Mouse (Mus musculus) kidney, postnatal 0 days (tissue): ENCODE results near the gene Piwil4. TPM values are rescaled to one million over a fixed set of nuclear protein-coding genes. Genes with fewer than 3 reads are reported as not detected.

Experiments used
- ATAC-seq: fragments of 200-750 bp; cut with Nextera tagmentation; replicated peaks from 2 replicates; pipeline ENCODE4 v1.8.0; 2017; ENCODE audit warnings: low read depth, moderate number of reproducible peaks, moderate TSS enrichment, moderate library complexity; ENCODE audit not compliant: low FRiP score
- DNase-seq: peaks from one replicate; pipeline ENCODE4 v3.0.0-alpha.2; 2016; ENCODE audit warnings: low spot score
- H3K27ac ChIP-seq: fragments of 300-500 bp; sonication (generic); 2 replicates; pipeline ENCODE4 v1.5.1; 2014; ENCODE audit warnings: mild to moderate bottlenecking
- H3K27me3 ChIP-seq: fragments of 300-500 bp; sonication (generic); 2 replicates; pipeline ENCODE4 v1.6.1; 2014; ENCODE audit warnings: low read length, mixed read lengths; ENCODE audit not compliant: insufficient read depth
- H3K36me3 ChIP-seq: fragments of 300-500 bp; sonication (generic); 2 replicates; pipeline ENCODE4 v1.6.1; 2014; ENCODE audit warnings: low read length, mixed read lengths; ENCODE audit not compliant: insufficient read depth
- H3K4me1 ChIP-seq: fragments of 300-500 bp; sonication (generic); replicated peaks from 2 replicates; pipeline ENCODE4 v1.6.1; 2014; ENCODE audit warnings: antibody characterized with exemption, low read length, mixed read lengths; ENCODE audit not compliant: insufficient read depth
- H3K4me2 ChIP-seq: fragments of 300-500 bp; sonication (generic); 2 replicates; pipeline ENCODE4 v1.6.1; 2014; ENCODE audit warnings: mild to moderate bottlenecking, low read length, moderate library complexity, mixed read lengths
- H3K4me3 ChIP-seq: fragments of 300-500 bp; sonication (generic); replicated peaks from 2 replicates; pipeline ENCODE4 v1.5.1; 2014; ENCODE audit warnings: low read depth, low read length
- H3K9ac ChIP-seq: fragments of 300-500 bp; sonication (generic); 2 replicates; pipeline ENCODE4 v1.6.1; 2014; ENCODE audit warnings: low read depth, low read length
- H3K9me3 ChIP-seq: fragments of 300-500 bp; sonication (generic); replicated peaks from 2 replicates; pipeline ENCODE4 v1.6.1; 2016; ENCODE audit warnings: low read length, inconsistent platforms, mixed read lengths
- CTCF ChIP-seq: IDR thresholded peaks from 2 replicates; pipeline ENCODE4 v1.5.1; 2016; ENCODE audit warnings: antibody characterized with exemption, low read depth, mild to moderate bottlenecking, moderate library complexity
- WGBS: fragments of 180-500 bp; shearing (Covaris S2); extraction: QIAGEN DNeasy Blood & Tissue Kit; methylation state at CpG from one replicate; pipeline ENCODE4 v1.1.7; 2014; 5-methylcytosine and 5-hydroxymethylcytosine counted together
- polyA plus RNA-seq: library from polyadenylated mRNA; unstranded; fragments of >200 nt; fragmentation: Nextera tagmentation; extraction: Ambion mirVana; gene quantifications from 2 replicates; pipeline ENCODE4 v1.2.1, GENCODE M21; 2015

Gene Piwil4
- polyA plus RNA-seq, 1 experiment from 2014 or later: 0.11 TPM

DNA sequence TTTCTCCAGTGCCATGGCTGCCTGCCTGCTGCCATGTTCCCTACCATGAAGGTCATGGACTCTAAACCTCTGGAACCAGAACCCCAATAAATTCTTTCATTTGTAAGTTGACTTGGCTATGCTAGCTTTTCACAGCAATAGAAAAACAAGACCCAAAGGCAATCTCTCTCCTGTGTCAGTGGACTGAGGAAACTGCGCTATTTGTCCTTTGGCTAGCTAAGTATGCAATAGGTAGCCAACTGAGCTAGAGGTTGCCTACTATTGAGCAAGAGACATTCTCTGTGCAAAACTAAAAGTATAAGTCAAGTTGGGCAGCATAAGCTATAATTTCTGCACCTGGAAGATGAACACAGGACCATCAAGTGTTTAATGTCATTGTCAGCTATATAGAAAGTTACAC lies 93.9 kb downstream of the Piwil4 start:
- Histone ChIP-seq H3K4me1 (peaks cover 8% of the 10 kb centered on the region), H3K4me2 (no peak overlapping the region), H3K9me3 (no peaks in the 10 kb centered on the region), H3K4me3 (no peak overlapping the region), H3K27ac (no peak overlapping the region), H3K27me3 (no peaks in the 10 kb centered on the region), H3K36me3 (no peaks in the 10 kb centered on the region), H3K9ac (no peak overlapping the region)
- no peak for TF ChIP-seq CTCF
- no peak for ATAC-seq
- no peak for DNase-seq
- 100% methylated on average over 1 of the region's 1 CpGs for WGBS

Other genes starting within 250 kb of the Piwil4 start
- 0.18 and 0.22 TPM in 2 replicates for gene Kdm4d, start 240.3 kb downstream of the Piwil4 start, polyA plus RNA-seq
- gene Cwc15, start 240.1 kb downstream of the Piwil4 start, polyA plus RNA-seq: 155 and 171 TPM in 2 replicates
- 12.0 and 12.8 TPM in 2 replicates for gene Amotl1, start 95.7 kb downstream of the Piwil4 start, polyA plus RNA-seq
- 2.9 and 3.2 TPM in 2 replicates for gene Fut4, start 11.7 kb upstream of the Piwil4 start, polyA plus RNA-seq
- gene 1700012B09Rik, start 30.3 kb upstream of the Piwil4 start, polyA plus RNA-seq: not detected in 2 replicates
- gene Mre11a, start 43.9 kb upstream of the Piwil4 start, polyA plus RNA-seq: 14.4 and 15.5 TPM in 2 replicates
- 40.1 and 40.7 TPM in 2 replicates for gene Ankrd49, start 44.1 kb upstream of the Piwil4 start, polyA plus RNA-seq
- 0.54 and 0.59 TPM in 2 replicates for gene Gpr83, start 119.5 kb upstream of the Piwil4 start, polyA plus RNA-seq
- gene Izumo1r, start 163.2 kb upstream of the Piwil4 start, polyA plus RNA-seq: 0.19 and 0.20 TPM in 2 replicates